Mouse (Mus musculus): ENCODE measurements around the gene Paqr4.
A peak's percentile ranks its signal among the peaks of the same experiment; 100 is the strongest.

DNA sequence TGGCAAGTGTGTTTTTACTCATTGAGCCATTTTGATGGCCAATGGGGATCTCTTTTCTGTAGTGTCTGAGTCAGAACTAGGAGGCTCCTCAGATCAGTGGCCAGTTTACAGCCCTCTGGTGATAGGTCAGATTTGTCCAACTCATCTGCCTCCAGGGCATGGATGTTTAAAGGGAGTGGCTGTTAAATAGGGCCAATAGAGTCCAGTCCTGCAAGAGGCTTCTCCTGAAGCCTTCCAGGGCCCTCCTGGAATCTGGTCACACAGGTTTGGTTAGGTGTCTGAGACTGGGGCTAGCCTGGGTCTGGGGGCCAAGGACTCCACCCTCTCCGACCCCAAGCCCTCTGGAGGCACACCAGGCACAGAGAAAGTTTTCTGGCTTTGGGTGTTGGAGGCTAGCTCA is 46.2 kb downstream of the Paqr4 start:
- no peak for TF ChIP-seq CTCF (IDR thresholded peaks at IDR 0.05; ENCODE audit: low read depth, low read length)
- peak; percentile 92 for TF ChIP-seq EP300 (IDR thresholded peaks at IDR 0.05; ENCODE audit: insufficient read depth, low read depth, low read length)
- no peak for TF ChIP-seq POLR2A (IDR thresholded peaks at IDR 0.05; ENCODE audit: insufficient read depth, low read length)
